Mouse (Mus musculus): ENCODE measurements around the gene D3Ertd254e. TPM values are rescaled to one million over a fixed set of nuclear protein-coding genes. Genes with fewer than 3 reads are reported as not detected.

Gene D3Ertd254e
- polyA plus RNA-seq, 1 experiment: 5.6 TPM

- no peak overlapping the region for H3K27ac ChIP-seq (ENCODE audit: insufficient read depth, low read length)
- no peaks in the 10 kb centered on the region for H3K4me1 ChIP-seq (ENCODE audit: control insufficient read depth, insufficient read depth, low read length)
- no peak for TF ChIP-seq POLR2A (IDR thresholded peaks at IDR 0.05; ENCODE audit: borderline replicate concordance, insufficient read depth, low read length)
- no peak for TF ChIP-seq CTCF (IDR thresholded peaks at IDR 0.05; ENCODE audit: borderline replicate concordance, insufficient read depth, low read depth, low read length)
- no peaks in the 10 kb centered on the region for H3K27me3 ChIP-seq (ENCODE audit: control insufficient read depth, insufficient read depth, low read length)
- WGBS: 92% methylated on average over 8 of the region's 8 CpGs
- H3K4me3 ChIP-seq (replicated peaks; ENCODE audit: insufficient read depth, low read depth, low read length): no peak overlapping the region
- no peak for DNase-seq
Measured at GRCm38 (mm10) chr3:36189243-36189642, 38.4 kb downstream of the D3Ertd254e start.

GRCm38 (mm10) chr3:36201098-36201497 is 50.3 kb downstream of the D3Ertd254e start:
- DNase-seq: no peak
- Histone ChIP-seq H3K4me1 (ENCODE audit: control insufficient read depth, insufficient read depth, low read length) (no peaks in the 10 kb centered on the region), H3K4me3 (replicated peaks; ENCODE audit: insufficient read depth, low read depth, low read length) (no peak overlapping the region), H3K27ac (ENCODE audit: insufficient read depth, low read length) (no peak overlapping the region), H3K27me3 (ENCODE audit: control insufficient read depth, insufficient read depth, low read length) (no peaks in the 10 kb centered on the region)
- TF ChIP-seq CTCF (IDR thresholded peaks at IDR 0.05; ENCODE audit: borderline replicate concordance, insufficient read depth, low read depth, low read length) (no peak), POLR2A (IDR thresholded peaks at IDR 0.05; ENCODE audit: borderline replicate concordance, insufficient read depth, low read length) (no peak)
- WGBS: 48% methylated on average over 5 of the region's 5 CpGs

GRCm38 (mm10) chr3:36202932-36203331 is 52.1 kb downstream of the D3Ertd254e start:
- H3K27me3 ChIP-seq (ENCODE audit: control insufficient read depth, insufficient read depth, low read length): no peaks in the 10 kb centered on the region
- DNase-seq: no peak
- H3K27ac ChIP-seq (ENCODE audit: insufficient read depth, low read length): no peak overlapping the region
- no peak overlapping the region for H3K4me3 ChIP-seq (replicated peaks; ENCODE audit: insufficient read depth, low read depth, low read length)
- WGBS: 51% methylated on average over 7 of the region's 7 CpGs
- no peaks in the 10 kb centered on the region for H3K4me1 ChIP-seq (ENCODE audit: control insufficient read depth, insufficient read depth, low read length)
- TF ChIP-seq CTCF (IDR thresholded peaks at IDR 0.05; ENCODE audit: borderline replicate concordance, insufficient read depth, low read depth, low read length) (no peak), POLR2A (IDR thresholded peaks at IDR 0.05; ENCODE audit: borderline replicate concordance, insufficient read depth, low read length) (no peak)

GRCm38 (mm10) chr3:36207520-36208264 is 56.9 kb downstream of the D3Ertd254e start:
- H3K4me3 ChIP-seq (replicated peaks; ENCODE audit: insufficient read depth, low read depth, low read length): no peak overlapping the region
- no peaks in the 10 kb centered on the region for H3K4me1 ChIP-seq (ENCODE audit: control insufficient read depth, insufficient read depth, low read length)
- TF ChIP-seq POLR2A (IDR thresholded peaks at IDR 0.05; ENCODE audit: borderline replicate concordance, insufficient read depth, low read length) (no peak), CTCF (IDR thresholded peaks at IDR 0.05; ENCODE audit: borderline replicate concordance, insufficient read depth, low read depth, low read length) (no peak)
- DNase-seq: no peak
- WGBS: 80% methylated on average over 19 of the region's 19 CpGs
- no peak overlapping the region for H3K27ac ChIP-seq (ENCODE audit: insufficient read depth, low read length)
- no peaks in the 10 kb centered on the region for H3K27me3 ChIP-seq (ENCODE audit: control insufficient read depth, insufficient read depth, low read length)

- Histone ChIP-seq H3K27ac (ENCODE audit: insufficient read depth, low read length) (no peak overlapping the region), H3K4me3 (replicated peaks; ENCODE audit: insufficient read depth, low read depth, low read length) (no peak overlapping the region), H3K27me3 (ENCODE audit: control insufficient read depth, insufficient read depth, low read length) (no peaks in the 10 kb centered on the region), H3K4me1 (ENCODE audit: control insufficient read depth, insufficient read depth, low read length) (no peaks in the 10 kb centered on the region)
- 50% methylated on average over 11 of the region's 11 CpGs for WGBS
- peak; percentile 20 to 27 for DNase-seq
- TF ChIP-seq POLR2A (IDR thresholded peaks at IDR 0.05; ENCODE audit: borderline replicate concordance, insufficient read depth, low read length) (no peak), CTCF (IDR thresholded peaks at IDR 0.05; ENCODE audit: borderline replicate concordance, insufficient read depth, low read depth, low read length) (no peak; the same call in 1 of the 2 replicates)
Measured at GRCm38 (mm10) chr3:36209776-36210555, 59.1 kb downstream of the D3Ertd254e start.

- no peak for DNase-seq
- Histone ChIP-seq H3K4me3 (replicated peaks; ENCODE audit: insufficient read depth, low read depth, low read length) (no peak overlapping the region), H3K4me1 (ENCODE audit: control insufficient read depth, insufficient read depth, low read length) (no peaks in the 10 kb centered on the region), H3K27ac (ENCODE audit: insufficient read depth, low read length) (no peak overlapping the region), H3K27me3 (ENCODE audit: control insufficient read depth, insufficient read depth, low read length) (no peaks in the 10 kb centered on the region)
- TF ChIP-seq POLR2A (IDR thresholded peaks at IDR 0.05; ENCODE audit: borderline replicate concordance, insufficient read depth, low read length): no peak
- TF ChIP-seq CTCF (IDR thresholded peaks at IDR 0.05; ENCODE audit: borderline replicate concordance, insufficient read depth, low read depth, low read length): no peak
- 7% methylated on average over 2 of the region's 2 CpGs for WGBS
Measured at GRCm38 (mm10) chr3:36210939-36211338, 60.1 kb downstream of the D3Ertd254e start.

- WGBS: 86% methylated on average over 4 of the region's 4 CpGs
- DNase-seq: no peak
- Histone ChIP-seq H3K27me3 (ENCODE audit: control insufficient read depth, insufficient read depth, low read length) (no peaks in the 10 kb centered on the region), H3K4me3 (replicated peaks; ENCODE audit: insufficient read depth, low read depth, low read length) (no peak overlapping the region), H3K4me1 (ENCODE audit: control insufficient read depth, insufficient read depth, low read length) (no peaks in the 10 kb centered on the region), H3K27ac (ENCODE audit: insufficient read depth, low read length) (no peak overlapping the region)
- no peak for TF ChIP-seq POLR2A (IDR thresholded peaks at IDR 0.05; ENCODE audit: borderline replicate concordance, insufficient read depth, low read length)
- TF ChIP-seq CTCF (IDR thresholded peaks at IDR 0.05; ENCODE audit: borderline replicate concordance, insufficient read depth, low read depth, low read length): no peak
Measured at GRCm38 (mm10) chr3:36212758-36213157, 61.9 kb downstream of the D3Ertd254e start.

Other genes starting within 250 kb of the D3Ertd254e start
- 39.4 and 40.0 TPM in 2 replicates for gene Dcun1d1, start 213.6 kb upstream of the D3Ertd254e start, polyA plus RNA-seq (2012; rRNA removed)
- gene Mccc1, start 150.3 kb upstream of the D3Ertd254e start, polyA plus RNA-seq (2012; rRNA removed): 38.5 and 39.3 TPM in 2 replicates
- gene Ccdc144b, start 97.5 kb upstream of the D3Ertd254e start, polyA plus RNA-seq (2012; rRNA removed): not detected in 2 replicates
- gene Acad9, start 85.0 kb upstream of the D3Ertd254e start, polyA plus RNA-seq (2012; rRNA removed): 57.4 and 59.6 TPM in 2 replicates
- 0.32 and 0.36 TPM in 2 replicates for gene Qrfpr, start 71.3 kb downstream of the D3Ertd254e start, polyA plus RNA-seq (2012; rRNA removed)

Measured in cerebellum, adult 2 months (tissue).